Mouse (Mus musculus) embryonic fibroblast, embryonic 13.5 days (primary cell): Measurements from ENCODE around the gene Agap1. TPM values are rescaled to one million over a fixed set of nuclear protein-coding genes. Genes with fewer than 3 reads are reported as not detected.

ENCODE experiments used
- H3K27ac ChIP-seq: 2 replicates; pipeline ENCODE4 v1.5.1; 2012; ENCODE audit warnings: low read length, control low read depth, inconsistent platforms; ENCODE audit not compliant: insufficient read depth
- H3K4me1 ChIP-seq: 2 replicates; pipeline ENCODE4 v1.6.1; 2011; ENCODE audit warnings: low read length; ENCODE audit not compliant: control insufficient read depth, insufficient read depth
- H3K4me3 ChIP-seq: 2 replicates; pipeline ENCODE4 v1.5.1; 2011; ENCODE audit warnings: mild to moderate bottlenecking, control low read depth, low read length; ENCODE audit not compliant: insufficient read depth
- CTCF ChIP-seq: IDR thresholded peaks from 2 replicates; pipeline ENCODE4 v1.5.1; 2011; ENCODE audit warnings: mild to moderate bottlenecking, control low read depth, low read length, moderate library complexity, borderline replicate concordance; ENCODE audit not compliant: insufficient read depth
- POLR2A ChIP-seq: IDR thresholded peaks from 2 replicates; pipeline ENCODE4 v1.6.1; 2011; ENCODE audit warnings: low read depth, mild to moderate bottlenecking, control low read depth, low read length, moderate library complexity
- polyA plus RNA-seq: library from polyadenylated mRNA; stranded (reverse); fragments of >200 nt; gene quantifications from 2 replicates; pipeline ENCODE4 v1.2.4, GENCODE M21; 2011; ENCODE audit warnings: low read depth; ENCODE audit not compliant: missing spikeins, insufficient read length

Gene Agap1
- polyA plus RNA-seq, 1 experiment = 32.1 TPM

GRCm38 (mm10) chr1:89543312-89543711, 88.7 kb downstream of the Agap1 start:
- Histone ChIP-seq H3K27ac (no peak overlapping the region), H3K4me1 (peaks cover 6% of the 10 kb centered on the region), H3K4me3 (no peak overlapping the region)
- TF ChIP-seq POLR2A (no peak), CTCF (no peak)

DNA sequence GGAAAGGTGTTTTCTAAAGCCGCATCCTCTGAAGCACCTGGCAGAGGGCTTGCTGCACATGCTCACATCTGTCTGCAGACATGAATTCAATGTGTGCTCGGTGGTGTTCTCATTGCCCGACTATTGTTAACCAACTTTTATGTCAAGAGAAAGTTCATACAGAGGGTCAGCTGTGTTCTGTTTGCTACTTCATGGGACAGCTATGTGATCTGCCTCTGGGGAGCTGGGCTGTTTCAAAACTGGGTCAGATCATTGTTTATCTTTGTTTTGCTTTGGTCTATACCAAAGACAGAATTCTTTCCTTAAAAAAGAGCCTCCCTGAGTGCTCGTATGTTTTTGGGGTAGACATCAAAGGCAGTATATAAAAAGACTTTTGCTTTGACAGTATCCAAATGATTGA, 89.5 kb downstream of the Agap1 start:
- H3K27ac ChIP-seq = no peak overlapping the region
- H3K4me1 ChIP-seq = peaks cover 6% of the 10 kb centered on the region
- no peak overlapping the region for H3K4me3 ChIP-seq
- TF ChIP-seq POLR2A = no peak
- no peak for TF ChIP-seq CTCF

DNA sequence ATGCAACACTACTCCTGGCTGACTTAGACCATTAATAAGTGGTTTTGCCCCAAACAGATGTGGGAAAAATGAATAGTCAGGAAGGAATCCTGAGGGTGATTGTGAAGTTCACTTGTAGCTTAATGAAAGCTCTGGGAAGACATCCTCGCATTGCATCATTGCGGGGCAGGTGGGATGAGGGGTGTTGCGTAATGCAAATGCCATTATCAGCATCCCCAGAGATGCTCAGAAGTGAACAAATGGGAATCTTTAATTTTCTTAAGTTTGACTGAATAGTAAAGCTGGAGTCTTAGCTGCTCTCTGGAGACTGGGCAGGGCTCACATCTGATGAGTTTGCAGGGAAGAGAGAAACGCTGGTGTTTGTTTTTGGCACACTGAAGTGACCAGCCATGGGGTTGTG, 90.5 kb downstream of the Agap1 start:
- Histone ChIP-seq H3K4me3 (no peak overlapping the region), H3K4me1 (peaks cover 6% of the 10 kb centered on the region), H3K27ac (peak overlapping the region; percentile 3; the same call in 1 of the 2 replicates)
- TF ChIP-seq POLR2A (no peak), CTCF (no peak)

GRCm38 (mm10) chr1:89547525-89548504, 93.2 kb downstream of the Agap1 start:
- TF ChIP-seq POLR2A (no peak), CTCF (no peak)
- Histone ChIP-seq H3K4me1 (peaks cover 6% of the 10 kb centered on the region), H3K27ac (no peak overlapping the region), H3K4me3 (no peak overlapping the region)

- H3K4me1 ChIP-seq = peaks cover 9% of the 10 kb centered on the region
- TF ChIP-seq POLR2A = no peak
- H3K4me3 ChIP-seq = no peak overlapping the region
- no peak overlapping the region for H3K27ac ChIP-seq
Observed at GRCm38 (mm10) chr1:89550061-89550869, 95.7 kb downstream of the Agap1 start.

DNA sequence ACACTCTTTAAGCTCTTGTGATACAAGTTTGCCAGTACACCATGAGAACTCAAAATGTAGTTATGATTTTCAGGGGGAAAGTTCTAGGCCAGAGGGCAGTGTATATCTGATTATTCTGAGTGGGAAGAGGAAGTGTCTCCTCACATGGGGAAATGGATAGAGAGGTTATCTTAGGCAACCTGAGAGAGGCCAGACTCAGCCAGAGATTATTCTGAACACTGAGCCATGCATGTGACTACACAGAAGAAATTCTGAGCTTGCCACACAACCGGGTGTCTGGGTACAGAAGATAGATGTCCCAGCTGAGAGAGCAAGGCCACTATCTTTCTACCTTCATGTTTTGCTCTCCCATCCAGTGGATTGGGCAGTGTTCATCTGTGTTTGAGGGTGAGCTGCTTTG, 97.9 kb downstream of the Agap1 start:
- TF ChIP-seq CTCF (no peak), POLR2A (no peak)

DNA sequence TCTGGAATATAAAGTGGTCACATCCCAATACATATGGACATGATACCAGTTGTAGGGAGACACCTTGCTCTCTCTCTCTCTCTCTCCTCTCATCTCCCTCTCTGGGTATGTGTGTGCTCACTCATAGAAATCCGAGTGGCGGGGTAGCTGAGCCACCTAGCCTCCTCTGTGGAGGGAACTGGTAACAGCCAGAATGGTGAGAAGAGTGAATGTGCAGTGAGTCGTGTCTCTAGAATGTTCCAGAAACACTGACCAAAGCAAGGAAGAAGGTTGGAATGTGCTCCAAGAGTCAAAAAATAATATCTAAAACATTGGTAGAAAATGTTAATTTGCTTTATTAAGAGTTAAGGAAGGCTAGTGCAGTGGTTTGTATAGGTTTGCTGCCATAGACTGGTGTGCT, 99.2 kb downstream of the Agap1 start:
- H3K27ac ChIP-seq = peak overlapping the region; percentile 57; the same call in 1 of the 2 replicates
- TF ChIP-seq CTCF = no peak
- no peak for TF ChIP-seq POLR2A
- no peak overlapping the region for H3K4me3 ChIP-seq
- H3K4me1 ChIP-seq = peaks cover 22% of the 10 kb centered on the region

More for the DNA sequence above, 97.9 kb downstream of the Agap1 start:
- Histone ChIP-seq H3K27ac (no peak overlapping the region), H3K4me1 (peaks cover 22% of the 10 kb centered on the region), H3K4me3 (no peak overlapping the region)

- no peak for TF ChIP-seq POLR2A
- TF ChIP-seq CTCF = no peak
- H3K4me3 ChIP-seq = no peak overlapping the region
- peaks cover 22% of the 10 kb centered on the region for H3K4me1 ChIP-seq
- no peak overlapping the region for H3K27ac ChIP-seq
Observed at GRCm38 (mm10) chr1:89554969-89555856, 100.6 kb downstream of the Agap1 start.

DNA sequence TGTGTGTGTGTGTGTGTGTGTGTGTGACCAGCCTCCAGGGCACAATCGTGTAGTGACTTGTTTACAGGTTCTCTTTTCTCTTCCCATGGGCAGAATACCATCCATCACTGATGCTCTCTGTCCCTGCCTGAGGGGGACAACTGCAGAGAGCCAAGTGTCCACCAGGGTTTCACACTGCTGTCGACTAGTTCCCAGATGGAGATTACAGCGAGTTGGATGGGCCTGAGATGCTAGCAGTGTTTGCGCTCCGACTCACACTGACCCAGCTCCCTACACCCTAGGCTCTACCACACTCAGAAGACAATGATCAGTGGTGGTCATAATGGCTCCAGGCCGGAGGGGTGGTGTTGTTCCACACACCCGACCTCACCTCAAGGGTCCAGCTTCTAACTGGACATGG, 101.4 kb downstream of the Agap1 start:
- Histone ChIP-seq H3K4me1 (peaks cover 22% of the 10 kb centered on the region), H3K4me3 (no peak overlapping the region), H3K27ac (no peak overlapping the region)
- TF ChIP-seq CTCF (no peak), POLR2A (no peak)
